Comparison of ENCODE assay signal across 8 mouse cellular contexts in the genomic region with DNA sequence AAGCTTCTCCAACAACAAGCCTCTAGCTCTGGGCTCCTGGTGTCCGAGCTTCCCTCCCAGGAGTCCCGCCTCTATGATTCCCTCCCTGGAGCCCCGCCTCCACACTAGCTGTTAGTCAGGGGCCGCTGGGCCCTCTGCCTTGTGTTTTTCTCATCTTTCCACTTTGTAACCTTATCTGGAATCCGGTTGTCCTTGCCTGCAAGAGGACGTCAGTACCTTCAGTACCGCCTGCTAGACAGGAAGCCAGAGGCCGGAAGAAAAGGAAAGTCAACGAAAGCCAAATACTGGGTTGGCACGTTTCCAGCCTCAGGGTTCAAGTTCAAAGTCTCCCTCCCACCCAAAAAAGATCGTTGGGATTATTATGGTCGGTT. TPM values are rescaled to one million over a fixed set of nuclear protein-coding genes. Genes with fewer than 3 reads are reported as not detected.
A peak's percentile ranks its signal among the peaks of the same experiment; 100 is the strongest.
DNase-seq lines count a peak whose midpoint lies in the region; ATAC-seq lines count a peak whose summit lies in the region.
"Had no signal": no experiment of that assay in that cellular context is flagged by ENCODE, and none has a peak within 500 bp of the region (broad histone marks: within the 10 kb centered on the region; RNA-seq: fewer than 3 reads in every experiment).

No protein-coding gene starts in this region.

- peak; percentile 86 for DNase-seq in adrenal gland, adult 8-10 months
- peak; percentile 69 for DNase-seq in embryonic facial prominence, embryonic 11.5 days (ENCODE audit: low spot score)
- DNase-seq in heart, postnatal 25 days (ENCODE audit: low spot score): peak; percentile 62
- peak; percentile 88 for DNase-seq in skeletal muscle tissue, adult 2 months (ENCODE audit: low read depth, low spot score)
- no peak for DNase-seq in right cerebral cortex, adult 18-20 months
- DNase-seq in frontal cortex, postnatal 10 days (ENCODE audit: low spot score in 2 of 2): no peak

- no peak overlapping the region for H3K27ac ChIP-seq in embryonic facial prominence, embryonic 11.5 days (replicated peaks; ENCODE audit: low read depth, low read length)
- H3K27ac ChIP-seq in limb, embryonic 15.5 days: no peak overlapping the region

- no peak overlapping the region for H3K9ac ChIP-seq in embryonic facial prominence, embryonic 11.5 days (replicated peaks; ENCODE audit: low read length)
- H3K9ac ChIP-seq in limb, embryonic 15.5 days: no peak overlapping the region

- H3K4me2 ChIP-seq in embryonic facial prominence, embryonic 11.5 days (ENCODE audit: low read depth, low read length): no peak overlapping the region; the same call in 1 of the 2 replicates
- 0 out of 2 replicates have a peak overlapping the region, but pooled peaks have one; percentile 10 for H3K4me2 ChIP-seq in limb, embryonic 15.5 days

- intact Hi-C loops in heart, postnatal 25 days (cut with DNase I): loop anchor here (2.0 kb wide), 1 partner anchor 15 kb away; the partner anchor contains the start of gene Irf8

- H3K9me3 ChIP-seq in embryonic facial prominence, embryonic 11.5 days (replicated peaks; ENCODE audit: control insufficient read depth, low read length): no peaks in the 10 kb centered on the region
- no peaks in the 10 kb centered on the region for H3K9me3 ChIP-seq in limb, embryonic 15.5 days

- no peaks in the 10 kb centered on the region for H3K36me3 ChIP-seq in embryonic facial prominence, embryonic 11.5 days (replicated peaks; ENCODE audit: control insufficient read depth, insufficient read depth, low read depth, low read length)
- H3K36me3 ChIP-seq in limb, embryonic 15.5 days: no peaks in the 10 kb centered on the region

- no peaks in the 10 kb centered on the region for H3K4me1 ChIP-seq in embryonic facial prominence, embryonic 11.5 days (ENCODE audit: control insufficient read depth, insufficient read depth, low read length)
- peaks cover 13% of the 10 kb centered on the region for H3K4me1 ChIP-seq in limb, embryonic 15.5 days

- no peak overlapping the region for H3K4me3 ChIP-seq in embryonic facial prominence, embryonic 11.5 days (ENCODE audit: low read depth, low read length)
- no peak overlapping the region for H3K4me3 ChIP-seq in limb, embryonic 15.5 days
- H3K4me3 ChIP-seq: erythroblast, embryonic 14.5 days had no signal

- 0 out of 2 replicates have a peak, but pooled peaks have one; percentile 45 for ATAC-seq in embryonic facial prominence, embryonic 11.5 days (replicated peaks; ENCODE audit: insufficient number of reproducible peaks, low FRiP score, low TSS enrichment, low read depth)
- 0 out of 2 replicates have a peak, but pooled peaks have one; percentile 37 for ATAC-seq in limb, embryonic 15.5 days (ENCODE audit: insufficient number of reproducible peaks, low FRiP score, low TSS enrichment, low read depth)

- H3K27me3 ChIP-seq in embryonic facial prominence, embryonic 11.5 days (ENCODE audit: control insufficient read depth, insufficient read depth, low read length): no peaks in the 10 kb centered on the region
- peaks cover 13% of the 10 kb centered on the region for H3K27me3 ChIP-seq in limb, embryonic 15.5 days

- WGBS in embryonic facial prominence, embryonic 11.5 days: 12% methylated on average over 12 of the region's 12 CpGs
- 4% methylated on average over 12 of the region's 12 CpGs for WGBS in limb, embryonic 15.5 days

RNA-seq across cellular contexts. Expression of gene Irf8, which starts 15.9 kb away (rescaled TPM):
- 10 to 100 TPM; 19.5 to 46.7 (median 34.6) TPM for total RNA-seq in adrenal gland, adult 8-10 months (2022)
- polyA plus RNA-seq in embryonic facial prominence, embryonic 11.5 days (2014; fragmentation: Nextera tagmentation; extraction: Ambion mirVana): 2.3 and 3.4 TPM in 2 replicates
- 1 to 10 TPM; 3.2 to 4.5 TPM for total RNA-seq in heart, postnatal 25 days (2021)
- polyA plus RNA-seq in limb, embryonic 15.5 days (2015; fragmentation: Nextera tagmentation; extraction: Ambion mirVana): 5.9 and 8.8 TPM in 2 replicates

Comparison
In these comparisons a context has a peak if more than half of its experiments do, and no peak if none do; other contexts are left out.
1. DNase-seq: peak in adrenal gland, adult 8-10 months (single experiment), embryonic facial prominence, embryonic 11.5 days (single experiment), heart, postnatal 25 days (single experiment) and skeletal muscle tissue, adult 2 months (single experiment); none in right cerebral cortex, adult 18-20 months (single experiment) and frontal cortex, postnatal 10 days (0 of 2).